Mouse (Mus musculus) neural tube, embryonic 15.5 days (tissue): ENCODE measurements around the gene Sft2d1. TPM values are rescaled to one million over a fixed set of nuclear protein-coding genes. Genes with fewer than 3 reads are reported as not detected.
A peak's percentile ranks its signal among the peaks of the same experiment; 100 is the strongest.

ENCODE experiments used
- ATAC-seq: fragments of 200-750 bp; cut with Nextera tagmentation; 2 replicates; pipeline ENCODE4 v1.8.0; 2017; ENCODE audit warnings: mild to moderate bottlenecking, moderate TSS enrichment, moderate library complexity; ENCODE audit not compliant: low FRiP score
- H3K27ac ChIP-seq: fragments of 300-500 bp; sonication (generic); replicated peaks from 2 replicates; pipeline ENCODE4 v1.5.1; 2015; ENCODE audit warnings: mild to moderate bottlenecking, inconsistent platforms
- H3K27me3 ChIP-seq: fragments of 300-500 bp; sonication (generic); replicated peaks from 2 replicates; pipeline ENCODE4 v1.6.1; 2015; ENCODE audit warnings: inconsistent platforms
- H3K36me3 ChIP-seq: fragments of 300-500 bp; sonication (generic); 2 replicates; pipeline ENCODE4 v1.6.1; 2015; ENCODE audit warnings: inconsistent platforms
- H3K4me1 ChIP-seq: fragments of 300-500 bp; sonication (generic); 2 replicates; pipeline ENCODE4 v1.6.1; 2015; ENCODE audit warnings: inconsistent platforms
- H3K4me2 ChIP-seq: fragments of 300-500 bp; sonication (generic); 2 replicates; pipeline ENCODE4 v1.6.1; 2015; ENCODE audit warnings: inconsistent platforms, mild to moderate bottlenecking, moderate library complexity
- H3K4me3 ChIP-seq: fragments of 300-500 bp; sonication (generic); replicated peaks from 2 replicates; pipeline ENCODE4 v1.5.1; 2015; ENCODE audit warnings: mild to moderate bottlenecking, inconsistent platforms
- H3K9ac ChIP-seq: fragments of 300-500 bp; sonication (generic); replicated peaks from 2 replicates; pipeline ENCODE4 v1.6.1; 2015; ENCODE audit warnings: mild to moderate bottlenecking, inconsistent platforms
- H3K9me3 ChIP-seq: fragments of 300-500 bp; sonication (generic); replicated peaks from 2 replicates; pipeline ENCODE4 v1.6.1; 2016; ENCODE audit warnings: inconsistent platforms
- WGBS: fragments of 180-500 bp; shearing (Covaris S2); methylation state at CpG from one replicate; pipeline ENCODE4 v1.1.7; 2015; ENCODE audit warnings: mixed read lengths; 5-methylcytosine and 5-hydroxymethylcytosine counted together
- polyA plus RNA-seq: library from polyadenylated mRNA; unstranded; fragments of >200 nt; fragmentation: Nextera tagmentation; extraction: Ambion mirVana; gene quantifications from 2 replicates; pipeline ENCODE4 v1.2.1, GENCODE M21; 2015

The Sft2d1 gene
- polyA plus RNA-seq, 1 experiment from 2014 or later, result 176 TPM

- Histone ChIP-seq H3K4me3 (peak overlapping the region; percentile 94), H3K27ac (no peak overlapping the region), H3K27me3 (no peaks in the 10 kb centered on the region), H3K36me3 (peaks cover 8% of the 10 kb centered on the region; the same call in 1 of the 2 replicates), H3K9ac (peak overlapping the region; percentile 87), H3K4me1 (peaks cover 29% of the 10 kb centered on the region), H3K9me3 (no peaks in the 10 kb centered on the region), H3K4me2 (peak overlapping the region; percentile 93)
- 31% methylated on average over 8 of the region's 8 CpGs for WGBS
- no peak for ATAC-seq
Measured at GRCm38 (mm10) chr17:8285056-8285455, 25.8 kb upstream of the Sft2d1 start.

GRCm38 (mm10) chr17:8286987-8287386 lies 23.9 kb upstream of the Sft2d1 start:
- H3K27me3 ChIP-seq, result no peaks in the 10 kb centered on the region
- no peak overlapping the region for H3K9ac ChIP-seq
- WGBS, result 88% methylated on average over 4 of the region's 4 CpGs
- peaks cover 10% of the 10 kb centered on the region; the same call in 1 of the 2 replicates for H3K36me3 ChIP-seq
- no peak overlapping the region for H3K4me2 ChIP-seq
- H3K27ac ChIP-seq, result no peak overlapping the region
- no peaks in the 10 kb centered on the region for H3K9me3 ChIP-seq
- peaks cover 29% of the 10 kb centered on the region for H3K4me1 ChIP-seq
- no peak overlapping the region for H3K4me3 ChIP-seq
- no peak for ATAC-seq

- no peak for ATAC-seq
- Histone ChIP-seq H3K36me3 (peaks cover 16% of the 10 kb centered on the region), H3K4me3 (no peak overlapping the region), H3K9me3 (no peaks in the 10 kb centered on the region), H3K9ac (no peak overlapping the region), H3K27me3 (no peaks in the 10 kb centered on the region), H3K4me2 (no peak overlapping the region), H3K4me1 (peaks cover 18% of the 10 kb centered on the region), H3K27ac (no peak overlapping the region)
- WGBS, result 94% methylated on average over 3 of the region's 3 CpGs
Measured at GRCm38 (mm10) chr17:8289993-8290679, 20.8 kb upstream of the Sft2d1 start.

GRCm38 (mm10) chr17:8290736-8291135 lies 20.2 kb upstream of the Sft2d1 start:
- no peaks in the 10 kb centered on the region for H3K27me3 ChIP-seq
- peaks cover 12% of the 10 kb centered on the region for H3K4me1 ChIP-seq
- no peak overlapping the region for H3K9ac ChIP-seq
- no peak overlapping the region for H3K27ac ChIP-seq
- no peak for ATAC-seq
- H3K9me3 ChIP-seq, result no peaks in the 10 kb centered on the region
- H3K4me2 ChIP-seq, result no peak overlapping the region
- H3K4me3 ChIP-seq, result no peak overlapping the region
- peaks cover 21% of the 10 kb centered on the region for H3K36me3 ChIP-seq

GRCm38 (mm10) chr17:8295825-8296224 lies 15.1 kb upstream of the Sft2d1 start:
- no peaks in the 10 kb centered on the region for H3K4me1 ChIP-seq
- no peak overlapping the region for H3K4me2 ChIP-seq
- H3K36me3 ChIP-seq, result peaks cover 30% of the 10 kb centered on the region
- no peaks in the 10 kb centered on the region for H3K27me3 ChIP-seq
- H3K9me3 ChIP-seq, result no peaks in the 10 kb centered on the region
- ATAC-seq, result no peak
- no peak overlapping the region for H3K27ac ChIP-seq
- no peak overlapping the region for H3K4me3 ChIP-seq
- H3K9ac ChIP-seq, result no peak overlapping the region

GRCm38 (mm10) chr17:8296313-8296844 lies 14.5 kb upstream of the Sft2d1 start:
- Histone ChIP-seq H3K4me2 (no peak overlapping the region), H3K36me3 (peaks cover 30% of the 10 kb centered on the region)
- 91% methylated on average over 9 of the region's 9 CpGs for WGBS

GRCm38 (mm10) chr17:8297746-8298145 lies 13.2 kb upstream of the Sft2d1 start:
- ATAC-seq, result no peak
- Histone ChIP-seq H3K4me3 (no peak overlapping the region), H3K27me3 (no peaks in the 10 kb centered on the region), H3K9ac (no peak overlapping the region), H3K36me3 (peaks cover 30% of the 10 kb centered on the region), H3K27ac (no peak overlapping the region), H3K9me3 (no peaks in the 10 kb centered on the region), H3K4me2 (no peak overlapping the region), H3K4me1 (no peaks in the 10 kb centered on the region)
- 84% methylated on average over 5 of the region's 5 CpGs for WGBS

More at GRCm38 (mm10) chr17:8296313-8296844, 14.5 kb upstream of the Sft2d1 start:
- no peak overlapping the region for H3K4me3 ChIP-seq
- ATAC-seq, result no peak
- no peaks in the 10 kb centered on the region for H3K9me3 ChIP-seq
- no peaks in the 10 kb centered on the region for H3K4me1 ChIP-seq
- no peak overlapping the region for H3K9ac ChIP-seq
- H3K27me3 ChIP-seq, result no peaks in the 10 kb centered on the region
- no peak overlapping the region for H3K27ac ChIP-seq

- no peak for ATAC-seq
- Histone ChIP-seq H3K36me3 (peaks cover 30% of the 10 kb centered on the region), H3K4me3 (no peak overlapping the region), H3K9me3 (no peaks in the 10 kb centered on the region), H3K9ac (no peak overlapping the region), H3K4me2 (no peak overlapping the region), H3K27ac (no peak overlapping the region), H3K4me1 (no peaks in the 10 kb centered on the region), H3K27me3 (no peaks in the 10 kb centered on the region)
- WGBS, result 85% methylated on average over 2 of the region's 2 CpGs
Measured at GRCm38 (mm10) chr17:8298281-8298680, 12.6 kb upstream of the Sft2d1 start.

GRCm38 (mm10) chr17:8299524-8299923 lies 11.4 kb upstream of the Sft2d1 start:
- H3K4me2 ChIP-seq, result no peak overlapping the region

GRCm38 (mm10) chr17:8301515-8301914 lies 9.4 kb upstream of the Sft2d1 start:
- Histone ChIP-seq H3K4me1 (no peaks in the 10 kb centered on the region), H3K9me3 (no peaks in the 10 kb centered on the region), H3K4me2 (no peak overlapping the region), H3K36me3 (peaks cover 14% of the 10 kb centered on the region), H3K4me3 (no peak overlapping the region), H3K9ac (no peak overlapping the region), H3K27me3 (0 out of 2 replicates have a peak, but pooled peaks cover 3% of the 10 kb centered on the region), H3K27ac (no peak overlapping the region)
- ATAC-seq, result no peak
- WGBS, result 69% methylated on average over 4 of the region's 4 CpGs

More at GRCm38 (mm10) chr17:8299524-8299923, 11.4 kb upstream of the Sft2d1 start:
- Histone ChIP-seq H3K27ac (no peak overlapping the region), H3K27me3 (no peaks in the 10 kb centered on the region), H3K4me1 (no peaks in the 10 kb centered on the region), H3K4me3 (no peak overlapping the region), H3K36me3 (peaks cover 25% of the 10 kb centered on the region), H3K9me3 (no peaks in the 10 kb centered on the region), H3K9ac (no peak overlapping the region)
- no peak for ATAC-seq

GRCm38 (mm10) chr17:8302772-8303438 lies 8.0 kb upstream of the Sft2d1 start:
- H3K9me3 ChIP-seq, result no peaks in the 10 kb centered on the region
- no peak overlapping the region for H3K4me2 ChIP-seq
- no peaks in the 10 kb centered on the region for H3K4me1 ChIP-seq
- no peak overlapping the region for H3K4me3 ChIP-seq
- WGBS, result 74% methylated on average over 7 of the region's 7 CpGs
- no peak overlapping the region for H3K27ac ChIP-seq
- H3K36me3 ChIP-seq, result peaks cover 9% of the 10 kb centered on the region
- H3K9ac ChIP-seq, result no peak overlapping the region
- no peak for ATAC-seq
- H3K27me3 ChIP-seq, result 0 out of 2 replicates have a peak, but pooled peaks cover 3% of the 10 kb centered on the region

GRCm38 (mm10) chr17:8303671-8304070 lies 7.2 kb upstream of the Sft2d1 start:
- WGBS, result 71% methylated on average over 5 of the region's 5 CpGs
- ATAC-seq, result no peak
- 0 out of 2 replicates have a peak, but pooled peaks cover 6% of the 10 kb centered on the region for H3K27me3 ChIP-seq
- H3K9me3 ChIP-seq, result no peaks in the 10 kb centered on the region
- no peak overlapping the region for H3K4me3 ChIP-seq
- no peak overlapping the region for H3K9ac ChIP-seq
- H3K4me1 ChIP-seq, result no peaks in the 10 kb centered on the region
- H3K36me3 ChIP-seq, result 0 out of 2 replicates have a peak, but pooled peaks cover 4% of the 10 kb centered on the region
- H3K4me2 ChIP-seq, result no peak overlapping the region
- no peak overlapping the region for H3K27ac ChIP-seq
